Mouse (Mus musculus) liver, adult 2 months (tissue): ENCODE results near the gene Patl2.

ENCODE experiments used
- CTCF ChIP-seq: fragments of 200-500 bp; IDR thresholded peaks from 2 replicates; pipeline ENCODE4 v1.5.1; 2011; ENCODE audit warnings: low read depth, low read length, control low read depth
- POLR2A ChIP-seq: fragments of 200-500 bp; IDR thresholded peaks from 2 replicates; pipeline ENCODE4 v1.6.1; 2011; ENCODE audit warnings: low read length, control low read depth; ENCODE audit not compliant: insufficient read depth; ENCODE audit errors: extremely low read depth

- no peak for TF ChIP-seq CTCF
- no peak for TF ChIP-seq POLR2A
Observed at GRCm38 (mm10) chr2:122132078-122132477, 53.9 kb downstream of the Patl2 start.
